Mouse (Mus musculus) adrenal gland, adult 2 months (tissue): Measurements from ENCODE around the gene Eya2. TPM values are rescaled to one million over a fixed set of nuclear protein-coding genes. Genes with fewer than 3 reads are reported as not detected.
"Not testable (repeated sequence)": the region's sequence is repeated elsewhere in the genome, so short reads cannot be mapped to it uniquely, and the experiment has no call there.

ENCODE experiments used
- DNase-seq: peaks from one replicate; pipeline ENCODE4 v3.0.0; 2021
- long read RNA-seq: library from polyadenylated mRNA; stranded (forward); transcript quantifications from one replicate; pipeline ENCODE4 v2.0.0, GENCODE M21; 2021
- polyA plus RNA-seq: library from polyadenylated mRNA; depleted of rRNA; stranded (reverse); fragments of >200 nt; gene quantifications from 2 replicates; pipeline ENCODE4 v1.2.3, GENCODE M21; 2012; rRNA removed
- total RNA-seq, 2 experiments: library from RNA; stranded (reverse); gene quantifications; 2 replicates each; pipeline ENCODE4 v1.2.3; 2021

The Eya2 gene
- total RNA-seq (1 to 10 TPM; 2.9 to 3.8 TPM), polyA plus RNA-seq (5.6 and 7.8 TPM in 2 replicates)
- long read RNA-seq, partial matches to known transcripts, result 3 of 4 reads
- long read RNA-seq, other reads (novel, unspliced or antisense), result 0 of 4 reads

DNA sequence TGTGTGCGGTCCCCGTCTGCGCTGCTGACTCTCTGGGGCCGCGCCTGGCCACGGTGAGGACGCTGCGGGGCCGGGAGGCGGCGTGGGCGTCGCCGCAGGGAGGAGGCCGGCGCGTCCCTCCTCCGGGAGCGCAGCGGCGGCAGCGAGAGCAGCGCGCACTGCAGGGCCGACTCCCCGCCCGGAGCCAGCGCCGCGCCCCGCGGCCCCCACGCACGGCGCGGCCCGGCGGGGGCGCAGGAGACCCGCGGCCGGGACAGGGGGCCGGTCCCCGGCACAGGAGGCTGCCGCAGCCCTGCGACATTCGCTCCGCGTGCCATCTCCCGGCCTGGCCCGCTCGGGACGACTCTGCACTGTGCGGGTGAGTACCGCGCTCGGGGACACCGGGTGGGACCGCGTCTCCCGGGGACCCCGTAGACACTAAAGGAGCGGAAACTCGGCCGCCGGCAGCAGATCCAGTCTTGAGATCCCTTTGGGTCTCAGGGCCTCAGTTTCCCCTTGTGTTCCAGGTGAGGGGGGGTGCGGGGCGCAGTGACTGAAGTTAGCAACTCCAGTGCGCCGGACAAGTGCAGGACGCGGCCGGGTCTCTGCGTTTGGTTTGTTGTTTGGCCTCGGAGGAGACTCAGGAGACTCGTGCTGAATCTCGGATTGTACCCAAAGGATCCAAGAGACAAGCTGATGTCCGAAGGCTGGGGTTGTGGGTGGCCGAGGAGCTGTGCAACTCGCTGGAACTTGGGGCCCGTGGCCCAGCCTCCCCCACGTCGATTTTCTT is at the start of gene Eya2:
TSS of gene Eya2 (plus strand) at position 126 of the 769 bp plus-strand sequence.
- DNase-seq, result peak; percentile 15

DNA sequence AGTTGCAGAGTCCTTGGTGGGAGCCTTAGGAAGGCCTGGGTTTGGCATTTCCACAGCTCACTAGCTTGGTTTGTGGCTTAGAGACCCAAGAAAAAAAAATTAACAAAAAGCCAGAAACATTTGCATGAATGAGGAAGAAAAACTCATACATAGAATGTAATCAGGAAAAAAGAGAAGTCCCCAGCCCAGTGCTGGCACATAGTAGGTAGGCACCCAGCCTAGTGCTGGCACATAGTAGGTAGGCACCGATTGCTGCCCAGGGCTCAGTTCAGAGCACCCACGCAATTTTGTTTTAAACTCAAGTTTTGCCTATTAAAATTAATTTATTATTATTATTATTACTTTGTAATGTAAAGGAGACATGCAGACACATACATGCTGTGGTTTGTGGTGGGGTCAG is 49.1 kb upstream of the Eya2 start:
- no peak for DNase-seq

DNA sequence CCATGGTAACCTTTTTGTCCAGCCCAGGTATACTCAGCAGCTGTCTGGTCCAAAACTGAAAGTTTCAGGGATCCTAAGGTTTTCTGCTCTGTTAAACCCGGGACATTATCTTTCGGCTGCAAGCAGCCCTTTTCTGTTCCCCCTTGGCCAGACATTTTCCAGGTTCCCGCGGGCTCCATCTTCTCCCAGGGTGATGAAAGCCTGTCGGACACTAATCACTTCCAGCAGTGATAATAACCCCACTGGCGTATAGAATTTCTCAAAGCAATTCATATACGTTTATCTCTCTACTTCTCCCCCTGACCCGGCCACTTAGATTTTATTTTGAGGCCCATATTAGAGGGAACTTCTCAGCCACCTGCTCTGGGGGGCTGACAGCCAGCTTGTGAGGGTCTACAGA is 48.5 kb upstream of the Eya2 start:
- DNase-seq, result no peak

DNA sequence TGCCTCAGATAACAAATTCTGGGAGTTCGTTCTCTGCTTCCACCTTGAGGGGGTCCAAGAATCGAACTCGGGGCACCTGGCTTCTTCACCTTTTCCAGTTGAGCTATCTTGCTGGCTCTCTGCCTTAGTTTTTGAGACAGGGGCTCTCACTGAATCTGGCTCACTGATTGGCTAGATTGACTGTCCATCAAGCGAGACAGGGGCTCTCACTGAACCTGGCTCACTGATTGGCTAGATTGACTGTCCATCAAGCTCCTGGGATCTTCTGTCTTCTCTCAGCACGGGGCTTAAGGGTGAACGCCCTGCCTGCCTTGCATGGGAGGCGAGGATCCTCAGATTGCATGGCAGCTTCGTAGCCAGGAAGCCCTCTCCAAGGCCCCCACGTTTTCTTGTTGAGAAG is 47.4 kb upstream of the Eya2 start:
- DNase-seq, result peak; percentile 9

DNA sequence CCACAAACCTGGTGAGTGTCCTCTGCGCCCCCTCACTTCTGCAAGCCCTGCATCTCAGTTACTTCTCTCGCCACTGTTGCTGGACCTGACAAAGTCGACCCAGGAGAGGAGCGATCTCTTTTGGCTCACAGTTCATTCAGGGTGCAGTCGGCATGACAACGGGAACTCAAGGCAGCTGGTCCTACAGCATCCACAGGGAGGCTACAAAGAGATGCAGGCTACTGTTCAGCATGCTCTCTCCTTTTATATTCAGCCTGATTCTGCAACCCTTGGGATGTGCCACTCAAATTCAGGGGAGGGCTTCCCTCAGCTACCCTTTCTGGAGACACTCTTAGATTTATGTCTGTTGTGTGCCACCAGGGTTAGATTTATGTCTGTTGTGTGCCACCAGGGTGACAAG is 46.2 kb upstream of the Eya2 start:
- DNase-seq, result no peak

DNA sequence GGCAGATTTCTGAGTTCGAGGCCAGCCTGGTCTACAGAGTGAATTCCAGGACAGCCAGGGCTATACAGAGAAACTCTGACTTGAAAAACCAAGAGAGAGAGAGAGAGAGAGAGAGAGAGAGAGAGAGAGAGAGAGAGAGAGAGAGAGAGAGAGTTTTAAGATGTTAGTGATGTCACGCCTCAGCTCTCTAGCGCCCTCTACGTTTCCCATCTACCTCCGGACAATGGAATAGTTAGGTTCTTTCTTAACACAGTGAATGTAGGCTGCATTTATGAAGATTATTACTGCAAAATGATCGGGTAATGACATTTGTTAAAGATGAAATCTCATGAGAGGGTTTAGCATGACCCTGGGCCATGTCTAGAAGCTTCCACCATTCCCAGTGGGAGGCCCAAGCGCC is 44.4 kb upstream of the Eya2 start:
- DNase-seq, result not testable (repeated sequence)

DNA sequence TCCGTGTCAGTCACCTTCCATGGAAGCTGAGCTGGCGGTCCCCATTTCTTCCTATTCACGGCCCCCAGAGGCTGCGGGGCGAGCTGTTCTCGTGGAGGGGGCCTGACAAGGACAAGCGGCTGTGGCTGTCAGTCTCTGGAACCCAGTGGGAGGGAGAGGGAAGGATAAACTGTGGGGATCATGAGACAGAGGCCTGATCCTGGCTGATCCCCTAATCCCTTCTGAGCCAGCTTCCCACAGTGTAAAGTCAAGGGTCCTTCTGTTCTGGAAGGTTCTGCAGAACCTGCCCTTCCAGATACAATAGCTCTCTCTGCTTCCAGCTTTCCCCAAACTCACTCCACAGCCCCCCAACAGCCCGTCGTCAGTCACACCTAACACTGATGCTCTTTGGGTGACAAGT is 40.8 kb upstream of the Eya2 start:
- no peak for DNase-seq

DNA sequence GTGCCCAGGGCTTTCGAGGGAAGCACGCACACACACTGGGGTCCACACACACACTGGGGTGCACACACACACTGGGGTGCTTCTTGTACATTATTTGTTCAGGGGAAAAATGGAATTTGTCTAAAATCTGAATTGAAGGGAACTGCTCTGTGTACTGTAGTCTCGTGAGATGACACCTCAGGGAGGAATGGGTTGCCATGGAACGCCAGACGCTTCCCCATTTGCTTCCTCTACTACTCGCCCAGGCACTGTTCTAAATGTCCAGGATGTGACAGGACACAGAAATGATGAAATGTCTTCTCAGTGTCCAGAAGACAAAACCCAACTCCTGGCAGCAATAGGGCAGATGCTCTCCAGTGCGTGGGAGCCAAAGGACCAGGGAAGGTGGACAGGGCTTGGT is 37.6 kb upstream of the Eya2 start:
- no peak for DNase-seq

DNA sequence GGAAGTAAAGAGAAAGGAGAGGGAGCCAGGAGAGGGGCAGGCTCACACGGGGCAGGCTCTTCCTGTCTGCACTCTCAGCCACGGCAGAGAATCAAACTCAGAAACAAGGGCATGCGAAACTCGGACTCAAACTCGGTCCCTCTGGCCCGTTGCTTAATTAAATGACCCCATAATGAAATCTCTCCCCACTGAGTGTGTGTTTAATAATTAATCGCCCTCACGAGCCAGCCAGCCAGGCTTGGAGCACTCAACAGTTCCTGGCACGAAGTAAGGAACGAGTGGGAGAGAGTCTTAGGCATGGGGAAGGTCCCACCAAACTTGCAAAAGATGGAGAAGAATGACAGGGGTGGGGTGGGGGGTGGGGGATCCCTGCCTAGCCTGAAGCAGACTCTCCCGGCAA is 35.9 kb upstream of the Eya2 start:
- no peak for DNase-seq

DNA sequence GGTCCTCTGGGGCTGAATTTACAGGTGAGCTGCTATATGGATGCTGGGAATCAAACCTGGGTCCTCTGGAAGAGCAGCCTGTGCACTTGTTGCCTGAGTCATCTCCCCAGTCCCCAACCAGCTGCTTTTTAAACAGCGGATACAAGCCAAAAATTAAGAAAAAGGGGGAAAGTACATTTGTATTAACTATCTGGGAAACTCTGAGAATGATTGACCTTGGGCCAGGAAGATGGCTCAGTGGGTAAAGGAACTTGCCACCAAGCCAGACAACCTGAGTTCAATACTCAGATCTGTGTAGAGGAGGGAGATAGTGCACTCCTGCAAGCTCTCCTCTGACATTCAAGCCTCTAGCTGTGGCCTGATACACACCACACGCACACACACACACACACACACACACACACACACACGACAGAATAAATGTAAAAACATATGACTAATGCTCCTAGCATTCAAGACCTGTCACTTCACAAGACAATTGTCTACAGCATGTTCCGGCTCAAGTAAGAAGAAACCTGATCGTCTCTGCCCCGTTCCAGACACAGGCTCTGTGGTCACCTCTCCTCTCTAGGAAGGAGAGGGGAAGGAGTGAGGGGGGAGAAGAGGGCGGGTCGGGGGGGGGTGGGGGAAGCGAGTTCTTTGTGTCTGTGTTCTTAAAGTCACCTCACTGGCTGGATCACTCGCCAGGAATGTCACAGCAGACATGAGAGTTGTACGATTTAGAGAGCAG is 35.2 kb upstream of the Eya2 start:
- DNase-seq, result no peak

DNA sequence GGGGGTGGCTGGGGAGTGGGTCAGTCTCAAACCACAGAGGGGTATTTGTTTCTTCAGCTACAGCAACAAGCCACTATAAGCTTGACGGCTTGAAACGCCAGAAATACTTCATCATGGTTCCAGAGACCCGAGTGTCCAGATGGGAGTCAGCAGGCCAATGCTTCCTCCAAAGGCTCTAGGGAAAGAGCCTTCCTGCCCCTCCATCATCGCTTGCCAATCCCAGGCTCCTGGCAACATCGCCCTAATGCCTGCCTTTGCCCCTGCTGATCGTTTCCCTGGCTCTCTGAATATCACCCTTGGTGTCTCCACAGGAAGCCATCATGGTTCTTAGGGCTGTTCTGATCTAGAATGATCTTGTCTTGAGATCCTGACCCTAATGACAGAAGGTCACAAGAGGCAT is 33.0 kb upstream of the Eya2 start:
- DNase-seq, result no peak

DNA sequence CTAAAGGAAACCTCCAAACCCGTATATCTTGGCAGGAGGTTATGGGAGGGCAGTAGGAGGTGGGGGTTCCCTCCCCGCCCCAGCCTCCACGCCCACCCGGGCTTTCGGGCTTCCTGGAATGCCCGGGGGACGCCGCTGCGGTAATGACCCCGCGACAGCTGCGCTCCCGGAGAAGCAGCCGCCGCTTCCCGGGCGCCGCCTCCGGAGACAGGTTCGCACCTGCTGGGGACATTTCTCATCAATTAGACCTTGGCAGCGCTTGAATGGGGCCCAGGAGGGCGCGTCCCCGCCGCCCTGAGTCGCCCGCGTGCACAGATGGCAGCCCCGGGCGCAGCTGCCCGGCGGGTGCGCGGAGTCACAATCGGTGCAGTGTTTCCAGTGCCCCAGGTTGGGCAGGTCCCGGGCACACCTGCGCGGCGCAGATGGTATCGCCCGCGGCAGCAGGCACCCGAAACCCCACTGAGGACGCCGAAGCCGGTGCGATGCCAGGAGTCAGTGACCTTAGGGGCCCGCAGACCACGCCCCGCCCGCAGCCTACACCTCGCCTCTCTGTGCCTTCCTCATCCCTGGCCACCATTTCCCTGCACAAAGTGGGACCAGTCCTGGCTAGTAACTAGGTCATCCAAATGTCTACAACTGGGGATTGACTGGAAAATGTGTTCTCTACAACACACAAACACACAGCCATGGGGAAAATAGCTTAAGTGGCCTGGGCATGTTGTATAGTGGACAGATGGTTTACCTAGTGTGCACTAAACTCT is 31.4 kb upstream of the Eya2 start:
- DNase-seq, result no peak

DNA sequence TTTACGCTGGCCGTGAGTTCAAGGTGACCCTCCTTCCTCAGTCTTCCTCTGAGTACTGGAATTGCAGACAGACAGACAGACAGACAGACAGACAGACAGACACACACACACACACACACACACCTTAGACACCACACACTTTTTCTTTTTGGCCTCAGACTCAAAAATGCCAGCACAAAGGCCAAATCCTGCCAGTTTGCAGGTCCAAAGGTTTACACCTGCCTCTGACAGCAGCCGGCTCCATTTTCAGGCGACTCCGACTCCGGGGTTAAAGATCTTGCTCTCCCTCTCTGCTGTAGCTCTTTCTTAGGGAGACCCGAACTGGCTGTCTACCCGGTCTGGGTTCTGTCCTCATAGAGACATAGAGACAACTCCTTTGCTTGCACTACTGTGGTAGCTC is 30.7 kb upstream of the Eya2 start:
- no peak for DNase-seq

DNA sequence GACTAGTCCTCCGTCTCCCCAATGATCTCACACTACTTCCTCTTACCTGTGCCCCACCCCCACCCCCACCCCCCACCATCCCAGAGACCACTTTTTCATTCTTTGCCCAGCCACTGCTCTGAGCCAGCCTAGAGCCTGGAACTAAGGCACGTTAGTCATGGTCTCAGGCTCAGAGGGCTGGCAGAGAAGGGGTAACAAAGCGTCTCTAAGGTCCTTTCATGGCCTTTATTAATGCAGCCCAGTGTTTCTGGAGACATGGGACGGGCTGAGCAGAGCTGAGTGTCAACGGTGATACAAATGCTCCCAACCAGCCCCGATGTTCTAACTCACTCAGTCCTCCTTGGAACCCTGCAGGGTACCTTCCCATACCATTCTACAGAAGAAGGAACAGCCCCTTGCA is 30.2 kb upstream of the Eya2 start:
- no peak for DNase-seq

DNA sequence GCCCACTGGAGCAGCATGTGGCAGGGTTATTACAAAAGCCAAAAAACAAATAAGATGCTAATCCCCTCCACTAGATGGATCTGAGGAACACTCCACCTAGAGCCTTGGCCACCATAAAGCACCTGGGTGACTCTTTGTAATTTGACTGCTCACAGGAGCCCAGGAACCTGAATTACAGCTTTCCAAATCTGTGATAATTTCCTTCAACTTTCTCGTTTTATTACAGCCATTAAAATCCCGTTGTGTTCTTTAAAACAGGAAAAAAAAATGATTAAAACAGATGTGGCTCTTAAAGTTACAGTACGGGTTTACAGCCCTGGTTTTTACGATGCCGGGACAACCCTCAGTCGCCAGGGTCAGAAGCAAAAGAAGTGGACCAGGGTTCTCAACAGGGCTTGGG is 27.9 kb upstream of the Eya2 start:
- DNase-seq, result no peak

DNA sequence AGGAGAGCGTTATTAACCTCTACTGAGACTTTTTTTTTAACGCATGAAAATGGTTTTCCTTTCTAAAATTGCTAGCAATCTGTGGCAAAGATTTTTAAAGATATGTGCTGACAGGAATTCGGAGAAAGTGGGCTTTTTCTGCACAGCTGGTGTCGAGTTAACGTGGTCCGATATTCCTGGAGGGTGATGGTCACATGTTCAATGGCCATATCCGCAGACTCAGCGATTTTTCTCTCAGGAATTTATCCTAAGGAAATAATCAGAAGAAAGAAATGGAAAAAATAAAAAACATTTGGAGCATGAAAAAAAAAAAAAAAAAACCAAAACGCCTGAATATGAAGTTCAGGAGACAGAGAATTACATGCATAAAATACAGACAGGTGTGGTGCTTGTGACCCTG is 27.0 kb upstream of the Eya2 start:
- DNase-seq, result no peak

DNA sequence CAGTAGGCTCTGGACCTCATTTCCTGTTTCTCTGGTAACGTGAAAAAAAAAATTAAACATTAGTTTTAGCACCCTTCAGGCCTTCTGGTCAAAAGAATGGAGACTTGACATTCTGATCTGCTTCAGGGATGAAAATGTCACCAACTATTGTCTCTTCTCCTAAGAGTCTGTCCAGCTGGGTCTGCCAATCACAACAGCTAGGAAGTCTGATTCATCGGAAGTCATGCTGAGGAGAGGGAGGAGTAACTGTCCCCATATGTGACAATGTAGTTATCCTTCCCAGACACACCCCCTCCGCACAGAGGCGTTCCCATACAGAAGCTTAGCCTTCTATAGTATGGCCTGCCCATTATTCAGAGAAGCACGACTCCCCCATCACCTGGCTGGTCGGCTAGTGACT is 25.9 kb upstream of the Eya2 start:
- DNase-seq, result no peak

DNA sequence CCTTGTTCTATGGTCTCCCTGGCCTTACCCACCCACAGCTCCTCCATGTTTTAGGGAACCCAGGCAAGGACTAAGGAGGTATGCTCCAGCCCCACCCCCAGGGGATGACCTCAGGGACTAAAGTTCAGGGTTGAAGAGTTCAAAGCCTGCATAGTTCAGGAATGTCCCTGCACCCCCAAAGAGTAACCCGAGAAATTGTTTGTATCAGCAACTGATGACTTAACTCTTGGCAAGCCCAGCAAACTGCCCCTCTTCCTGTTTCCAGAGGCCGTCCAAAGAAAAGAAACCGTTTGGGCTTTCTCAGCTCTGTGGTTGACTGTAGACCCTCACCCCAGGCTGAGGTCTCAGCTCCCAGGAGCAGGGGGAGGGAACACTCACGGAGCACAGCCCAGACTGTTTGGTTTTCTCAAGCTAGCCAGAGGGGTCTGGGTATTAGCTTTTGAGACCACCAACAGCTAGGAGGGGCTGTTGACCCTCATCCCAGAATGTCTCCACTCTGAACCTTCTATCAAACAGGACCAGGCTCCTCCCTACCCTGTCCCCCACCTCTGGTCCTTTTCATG is 23.5 kb upstream of the Eya2 start:
- no peak for DNase-seq

DNA sequence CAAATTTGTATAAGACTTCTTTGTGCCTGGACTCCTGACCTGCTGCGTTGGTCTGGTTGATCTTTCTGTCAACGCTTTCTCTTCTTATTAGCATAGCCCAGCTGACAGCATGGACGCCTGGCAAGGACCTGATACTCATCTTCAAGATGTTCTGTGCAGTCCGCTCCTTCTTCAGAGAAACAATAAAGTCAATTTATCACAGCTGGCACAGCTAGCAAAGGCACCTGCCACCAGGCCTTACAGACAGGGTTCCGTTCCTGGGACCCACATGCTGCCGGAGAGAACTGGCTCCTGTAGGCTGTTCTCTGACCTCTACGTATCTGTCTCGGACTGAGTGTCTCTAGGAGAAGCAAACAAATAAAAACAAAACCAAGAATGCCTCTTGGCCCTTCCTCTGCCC is 11.8 kb upstream of the Eya2 start:
- DNase-seq, result no peak

DNA sequence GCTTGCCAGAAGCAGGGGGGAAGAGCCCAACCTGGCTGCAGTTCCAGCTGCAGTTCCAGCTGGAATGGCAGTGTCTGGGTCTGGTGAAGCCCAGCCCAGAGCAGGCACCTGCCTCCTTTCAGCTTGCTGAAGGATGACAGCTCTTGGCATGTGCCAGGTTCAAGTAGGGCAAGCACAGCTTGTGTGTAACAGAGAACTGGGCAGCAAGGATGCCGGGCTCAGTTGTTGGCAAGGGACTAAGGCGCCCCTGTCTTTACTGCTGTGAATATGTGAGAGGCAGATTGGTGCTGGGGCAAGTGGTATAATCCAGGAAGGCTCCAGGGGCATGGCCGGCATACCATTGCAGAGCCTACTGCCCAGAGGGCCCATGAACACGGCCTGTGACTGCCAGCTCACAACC is 11.3 kb upstream of the Eya2 start:
- no peak for DNase-seq

DNA sequence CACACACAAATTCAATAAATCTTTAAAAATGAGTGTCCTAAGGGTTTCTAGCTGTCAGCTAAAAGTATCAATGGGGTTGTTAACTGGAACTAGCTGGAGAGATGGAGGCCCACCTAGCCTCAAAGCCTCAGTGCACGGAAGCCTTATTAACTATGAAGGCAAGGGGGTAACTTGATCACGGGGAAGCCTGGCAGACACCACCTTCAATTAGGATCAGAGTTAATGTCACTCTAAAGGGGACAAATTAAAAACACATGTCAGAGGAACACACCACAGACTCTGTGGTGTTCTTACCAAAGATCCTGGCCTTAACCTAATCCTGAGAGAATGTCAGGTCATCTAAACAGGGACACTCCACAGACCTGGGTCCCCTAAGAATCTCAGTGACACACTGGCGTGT is 10.3 kb upstream of the Eya2 start:
- no peak for DNase-seq

DNA sequence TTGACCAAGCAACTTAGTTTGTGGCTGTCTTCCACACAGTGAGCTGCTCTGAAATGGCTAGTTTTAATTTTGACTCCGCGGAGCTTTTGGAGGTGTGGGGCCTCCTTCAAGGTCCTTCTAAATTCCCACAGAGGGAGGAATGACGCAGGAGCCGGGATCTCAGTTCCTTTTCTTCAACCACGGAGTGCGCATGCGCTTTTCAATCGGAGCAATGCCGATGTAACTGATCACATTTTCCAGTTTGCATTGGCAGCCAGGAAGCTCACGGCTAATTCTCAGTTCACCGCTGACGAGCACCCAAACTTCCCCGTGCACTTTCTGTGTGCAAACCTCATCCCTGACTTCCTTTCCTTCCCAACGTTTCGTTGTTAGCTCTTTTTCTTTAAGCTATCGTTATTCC is 4.1 kb upstream of the Eya2 start:
- DNase-seq, result no peak

DNA sequence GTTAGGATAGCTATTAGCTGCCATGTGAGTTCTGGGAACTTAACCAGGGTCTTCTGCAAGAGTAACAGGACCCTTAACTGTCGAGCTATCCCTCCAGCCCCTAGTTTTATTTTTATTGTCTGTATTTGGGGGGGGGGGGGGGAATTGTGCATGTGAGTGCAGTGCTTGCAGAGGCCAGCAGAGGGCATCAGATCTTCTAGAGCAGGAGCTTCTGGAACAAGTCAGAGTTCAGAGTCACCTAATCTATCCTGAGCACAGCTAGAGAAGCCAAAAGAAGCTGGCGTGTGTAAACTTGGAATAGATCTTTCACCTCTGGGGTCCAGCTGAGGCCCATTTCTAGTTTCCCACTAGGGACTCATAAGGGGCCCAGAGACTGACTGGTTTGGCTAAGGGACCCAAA is 1.1 kb upstream of the Eya2 start:
- DNase-seq, result no peak
